8 mouse cellular contexts compared by ENCODE assay signal in the genomic region with DNA sequence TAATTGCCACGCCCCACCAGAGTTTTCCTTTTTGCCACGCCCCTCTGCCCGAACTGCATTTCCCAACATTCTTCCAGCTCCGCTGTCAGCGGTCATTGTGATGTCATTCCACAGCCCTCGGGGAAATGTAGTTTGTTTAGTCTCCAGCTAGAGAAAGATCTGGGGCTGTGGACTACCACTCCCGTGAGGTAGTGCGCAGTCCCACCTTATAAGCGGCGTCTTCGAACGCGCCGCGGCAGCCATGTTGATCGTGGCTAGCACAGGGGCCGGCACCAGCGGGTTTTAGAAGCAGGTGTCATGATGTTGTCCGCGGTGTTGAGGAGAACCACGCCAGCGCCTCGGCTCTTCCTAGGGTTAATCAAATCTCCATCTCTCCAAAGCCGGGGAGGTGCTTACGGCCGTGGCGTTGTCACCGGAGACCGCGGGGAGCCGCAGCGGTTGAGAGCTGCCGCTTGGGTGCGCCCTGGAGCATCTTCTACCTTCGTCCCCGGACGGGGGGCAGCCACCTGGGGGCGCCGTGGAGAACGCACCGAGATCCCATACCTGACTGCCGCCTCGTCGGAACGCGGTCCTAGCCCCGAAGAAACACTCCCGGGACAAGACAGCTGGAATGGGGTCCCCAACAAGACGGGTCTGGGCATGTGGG. TPM values are rescaled to one million over a fixed set of nuclear protein-coding genes. Genes with fewer than 3 reads are reported as not detected.
DNase-seq lines count a peak whose midpoint lies in the region; ATAC-seq lines count a peak whose summit lies in the region.

Gene Clpb, plus strand, starts transcription at position 120 of the 646 bp plus-strand sequence.

- ATAC-seq in megakaryocyte progenitor cell, adult 5-6 weeks (replicated peaks; ENCODE audit: poor library complexity), result peak; percentile 94

- peak; percentile 96 for DNase-seq in adipocyte (ENCODE audit: low spot score)
- peak; percentile 98 for DNase-seq in embryo, embryonic 10 days (ENCODE audit: low spot score)
- peak; percentile 80 for DNase-seq in gastrocnemius, postnatal 10 days
- DNase-seq in induced T-regulatory cell, adult 2 months (ENCODE audit: low read depth), result peak; percentile 91
- peak; percentile 94 to 97 for DNase-seq in left cerebral cortex, adult 9 months (ENCODE audit: low spot score in 2 of 2)
- peak; percentile 87 for DNase-seq in right cerebral cortex, postnatal 14 days
- peak; percentile 84 to 94 for DNase-seq in urinary bladder, postnatal 36 days (ENCODE audit: low spot score in 2 of 2)

RNA-seq across cellular contexts. Expression of gene Clpb, which starts in this region (rescaled TPM):
- total RNA-seq in gastrocnemius, postnatal 10 days (2021), result 10 to 100 TPM; 30.7 to 38.7 TPM
- 7.2 and 9.9 TPM in 2 replicates for total RNA-seq in megakaryocyte progenitor cell, adult 5-6 weeks (2015)
- total RNA-seq in megakaryocyte progenitor cell, adult 5-6 weeks (2017), result 32.9 and 45.8 TPM in 2 replicates

Comparison
In these comparisons a context has a peak if more than half of its experiments do, and no peak if none do; other contexts are left out.
1. Peak in every context shown above with its lines: DNase-seq and ATAC-seq.